Mouse (Mus musculus): ENCODE results near the gene Zfp970. TPM values are rescaled to one million over a fixed set of nuclear protein-coding genes. Genes with fewer than 3 reads are reported as not detected.
"Not testable (repeated sequence)": the region's sequence is repeated elsewhere in the genome, so short reads cannot be mapped to it uniquely, and the experiment has no call there.

Gene Zfp970
- 10 to 100 TPM in 24 of 26 experiments, 1 to 10 TPM in 2; 6.0 to 66.4 (median 32.5) TPM for total RNA-seq (2018; cell fraction: chromatin; rRNA removed)
- 1 to 10 TPM; 1.5 to 9.0 (median 4.9) TPM for total RNA-seq (2018; cell fraction: cytosol; rRNA removed)
- 10 to 100 TPM in 21 of 26 experiments, 1 to 10 TPM in 5; 4.5 to 65.2 (median 20.9) TPM for total RNA-seq (2018; cell fraction: nucleus; rRNA removed)
- 5.7 to 13.1 TPM (median 7.6 TPM) in 3 replicates for polyA plus RNA-seq (2018)

- not testable (repeated sequence) for H3K79me2 ChIP-seq (ENCODE audit: inconsistent target); H3K36me3 ChIP-seq (ENCODE audit: inconsistent target); H3K27ac ChIP-seq
- peak within 1 kb of the TSS; percentile 40 for H3K4me3 ChIP-seq (ENCODE audit: inconsistent target)
- WGBS (ENCODE audit: missing documents): 0% methylated on average over 1 of the region's 9 CpGs
Observed at GRCm38 (mm10) chr2:177464676-177465075, at the start of gene Zfp970. Gene Zfp970 (plus strand): TSS chr2:177464733.

- not testable (repeated sequence) for H3K36me3 ChIP-seq (ENCODE audit: inconsistent target); H3K79me2 ChIP-seq (ENCODE audit: inconsistent target); H3K4me3 ChIP-seq (ENCODE audit: inconsistent target); H3K27ac ChIP-seq
Observed at GRCm38 (mm10) chr2:177468222-177468621, 3.7 kb downstream of the Zfp970 start.

- not testable (repeated sequence) for H3K79me2 ChIP-seq (ENCODE audit: inconsistent target); H3K27ac ChIP-seq; H3K36me3 ChIP-seq (ENCODE audit: inconsistent target); H3K4me3 ChIP-seq (ENCODE audit: inconsistent target)
- WGBS (ENCODE audit: missing documents): 83% methylated on average over 1 of the region's 10 CpGs
Observed at GRCm38 (mm10) chr2:177472261-177472660, 7.7 kb downstream of the Zfp970 start.

GRCm38 (mm10) chr2:177481971-177482370 lies 17.4 kb downstream of the Zfp970 start:
- not testable (repeated sequence) for H3K27ac ChIP-seq; H3K4me3 ChIP-seq (ENCODE audit: inconsistent target); H3K79me2 ChIP-seq (ENCODE audit: inconsistent target); H3K36me3 ChIP-seq (ENCODE audit: inconsistent target)
- WGBS (ENCODE audit: missing documents): 100% methylated on average over 1 of the region's 1 CpGs

- not testable (repeated sequence) for H3K27ac ChIP-seq; H3K36me3 ChIP-seq (ENCODE audit: inconsistent target); H3K4me3 ChIP-seq (ENCODE audit: inconsistent target); H3K79me2 ChIP-seq (ENCODE audit: inconsistent target)
- 78% methylated on average over 11 of the region's 11 CpGs for WGBS (ENCODE audit: missing documents)
Observed at GRCm38 (mm10) chr2:177483238-177483948, 18.9 kb downstream of the Zfp970 start.

- WGBS (ENCODE audit: missing documents): 9% methylated on average over 6 of the region's 7 CpGs
Observed at GRCm38 (mm10) chr2:177498067-177498466, 33.5 kb downstream of the Zfp970 start, which contains the start of gene Gm14403. Gene Gm14403 (plus strand): TSS chr2:177498215.

GRCm38 (mm10) chr2:177499182-177499581 lies 34.6 kb downstream of the Zfp970 start:
- not testable (repeated sequence) for H3K79me2 ChIP-seq (ENCODE audit: inconsistent target); H3K4me3 ChIP-seq (ENCODE audit: inconsistent target); H3K27ac ChIP-seq; H3K36me3 ChIP-seq (ENCODE audit: inconsistent target)
- 15% methylated on average over 1 of the region's 1 CpGs for WGBS (ENCODE audit: missing documents)

More at GRCm38 (mm10) chr2:177498067-177498466, 33.5 kb downstream of the Zfp970 start, which contains the start of gene Gm14403:
- not testable (repeated sequence) for H3K79me2 ChIP-seq (ENCODE audit: inconsistent target); H3K27ac ChIP-seq; H3K36me3 ChIP-seq (ENCODE audit: inconsistent target)
- peak within 1 kb of the TSS; percentile 40 for H3K4me3 ChIP-seq (ENCODE audit: inconsistent target)

- not testable (repeated sequence) for H3K36me3 ChIP-seq (ENCODE audit: inconsistent target); H3K27ac ChIP-seq; H3K79me2 ChIP-seq (ENCODE audit: inconsistent target); H3K4me3 ChIP-seq (ENCODE audit: inconsistent target)
- WGBS (ENCODE audit: missing documents): 100% methylated on average over 1 of the region's 1 CpGs
Observed at GRCm38 (mm10) chr2:177505211-177505719, 40.7 kb downstream of the Zfp970 start.

- H3K79me2 ChIP-seq (ENCODE audit: inconsistent target); H3K4me3 ChIP-seq (ENCODE audit: inconsistent target); H3K27ac ChIP-seq; H3K36me3 ChIP-seq (ENCODE audit: inconsistent target): not testable (repeated sequence)
- WGBS (ENCODE audit: missing documents): 64% methylated on average over 4 of the region's 4 CpGs
Observed at GRCm38 (mm10) chr2:177511381-177511780, 46.8 kb downstream of the Zfp970 start.

GRCm38 (mm10) chr2:177511972-177512371 lies 47.4 kb downstream of the Zfp970 start:
- not testable (repeated sequence) for H3K79me2 ChIP-seq (ENCODE audit: inconsistent target); H3K27ac ChIP-seq; H3K36me3 ChIP-seq (ENCODE audit: inconsistent target); H3K4me3 ChIP-seq (ENCODE audit: inconsistent target)
- WGBS (ENCODE audit: missing documents): 86% methylated on average over 3 of the region's 3 CpGs

GRCm38 (mm10) chr2:177513991-177514479 lies 49.5 kb downstream of the Zfp970 start:
- WGBS (ENCODE audit: missing documents): 73% methylated on average over 4 of the region's 4 CpGs
- not testable (repeated sequence) for H3K4me3 ChIP-seq (ENCODE audit: inconsistent target); H3K36me3 ChIP-seq (ENCODE audit: inconsistent target); H3K27ac ChIP-seq; H3K79me2 ChIP-seq (ENCODE audit: inconsistent target)

- H3K4me3 ChIP-seq (ENCODE audit: inconsistent target); H3K36me3 ChIP-seq (ENCODE audit: inconsistent target); H3K79me2 ChIP-seq (ENCODE audit: inconsistent target); H3K27ac ChIP-seq: not testable (repeated sequence)
- 87% methylated on average over 9 of the region's 9 CpGs for WGBS (ENCODE audit: missing documents)
Observed at GRCm38 (mm10) chr2:177517746-177518145, 53.2 kb downstream of the Zfp970 start.

- WGBS (ENCODE audit: missing documents): 92% methylated on average over 7 of the region's 7 CpGs
- H3K4me3 ChIP-seq (ENCODE audit: inconsistent target); H3K36me3 ChIP-seq (ENCODE audit: inconsistent target); H3K27ac ChIP-seq; H3K79me2 ChIP-seq (ENCODE audit: inconsistent target): not testable (repeated sequence)
Observed at GRCm38 (mm10) chr2:177518354-177518753, 53.8 kb downstream of the Zfp970 start.

- H3K27ac ChIP-seq; H3K79me2 ChIP-seq (ENCODE audit: inconsistent target); H3K4me3 ChIP-seq (ENCODE audit: inconsistent target); H3K36me3 ChIP-seq (ENCODE audit: inconsistent target): not testable (repeated sequence)
- 74% methylated on average over 1 of the region's 1 CpGs for WGBS (ENCODE audit: missing documents)
Observed at GRCm38 (mm10) chr2:177518960-177519359, 54.4 kb downstream of the Zfp970 start.

- Histone ChIP-seq H3K4me3 (ENCODE audit: inconsistent target) (no peak overlapping the region), H3K36me3 (ENCODE audit: inconsistent target) (no peaks in the 10 kb centered on the region), H3K27ac (no peak overlapping the region), H3K79me2 (ENCODE audit: inconsistent target) (no peaks in the 10 kb centered on the region)
- 72% methylated on average over 8 of the region's 8 CpGs for WGBS (ENCODE audit: missing documents)
Observed at GRCm38 (mm10) chr2:177520035-177520434, 55.5 kb downstream of the Zfp970 start.

Data from macrophage (primary cell).